Mouse (Mus musculus): Measurements from ENCODE around the gene Zfp651.
A peak's percentile ranks its signal among the peaks of the same experiment; 100 is the strongest.

Gene Zfp651

GRCm38 (mm10) chr9:121810081-121810821, 51.1 kb downstream of the Zfp651 start:
- peak in 1 of 2 experiments; percentile 72 for DNase-seq (ENCODE audit: low spot score in 2 of 2)

- no peak for DNase-seq (ENCODE audit: low spot score in 2 of 2)
These were observed 56.1 kb downstream of the Zfp651 start for GRCm38 (mm10) chr9:121815183-121815582.

- no peak for DNase-seq (ENCODE audit: low spot score in 2 of 2)
These were observed 60.1 kb downstream of the Zfp651 start for GRCm38 (mm10) chr9:121819073-121819770.

- no peak for DNase-seq (ENCODE audit: low spot score in 2 of 2)
These were observed 60.8 kb downstream of the Zfp651 start for GRCm38 (mm10) chr9:121819771-121820471.

- DNase-seq (ENCODE audit: low spot score in 2 of 2), result no peak
These were observed 61.6 kb downstream of the Zfp651 start for GRCm38 (mm10) chr9:121820765-121821164.

Measured in frontal cortex, postnatal 36 days (tissue).